Mouse (Mus musculus) urinary bladder, postnatal 36 days (tissue): ENCODE data around the gene Lamc3.

ENCODE experiments used
- DNase-seq, 2 experiments: peaks; one replicate each; pipeline ENCODE4 v3.0.0; 2022; ENCODE audit warnings: low spot score in 2 of 2, mixed read lengths in 1 of 2

Gene Lamc3

DNA sequence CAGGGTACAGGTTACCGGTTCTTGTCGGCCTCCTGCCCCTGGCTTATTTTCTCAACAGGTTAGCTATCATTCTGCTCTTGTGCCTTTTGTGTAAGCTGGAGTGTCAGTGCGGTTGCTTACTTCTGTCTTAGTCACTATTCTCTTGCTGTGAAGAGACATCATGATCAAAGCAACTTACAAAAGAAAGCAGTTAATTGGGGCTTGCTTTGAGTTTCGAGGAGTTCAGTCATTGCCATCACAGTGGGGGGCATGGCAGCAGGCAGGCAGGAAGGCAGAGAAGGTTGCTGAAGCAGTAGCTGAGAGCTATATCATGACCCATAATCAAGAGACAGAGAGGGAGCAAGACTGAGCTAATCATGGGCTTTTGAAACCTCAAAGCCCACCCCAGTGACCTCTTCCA, 47.5 kb downstream of the Lamc3 start:
- no peak for DNase-seq

DNA sequence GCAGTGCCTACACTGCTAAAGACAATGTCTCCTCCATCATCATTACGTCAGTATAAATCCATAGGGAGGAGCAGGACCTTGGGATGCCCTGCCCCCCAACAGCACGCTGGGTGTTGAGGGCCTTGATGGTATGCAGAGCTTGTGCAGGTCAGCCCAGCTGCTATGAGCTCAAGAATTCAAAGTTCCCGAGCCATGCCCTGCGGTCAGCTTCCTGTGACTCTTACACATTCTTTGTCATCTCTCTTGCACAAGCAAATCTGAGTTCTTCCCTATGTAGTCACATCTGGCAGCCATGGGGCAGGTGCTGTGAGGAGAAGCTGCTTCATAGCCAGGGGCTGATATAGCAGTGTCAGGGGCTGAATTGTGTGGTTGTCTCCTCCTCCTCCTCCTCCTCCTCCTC, 48.0 kb downstream of the Lamc3 start:
- DNase-seq: no peak

DNA sequence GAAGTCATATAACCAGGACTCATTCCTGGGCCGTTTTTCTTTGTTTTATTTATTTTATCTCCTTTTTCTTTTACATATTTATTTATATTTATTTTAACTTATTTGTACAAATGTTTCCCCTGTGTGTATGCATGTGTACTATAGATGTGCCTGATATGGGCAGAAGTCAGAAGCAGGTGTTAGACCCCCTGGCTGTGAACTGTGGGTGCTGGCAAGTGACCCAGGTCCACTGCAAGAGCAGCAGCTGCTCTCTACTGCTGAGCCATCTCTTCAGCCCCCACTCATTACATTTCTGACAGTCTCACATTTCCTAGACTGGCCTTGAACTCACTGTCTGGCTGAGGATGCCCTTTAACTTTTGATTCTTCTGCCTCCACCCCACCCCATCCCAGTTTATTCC, 51.2 kb downstream of the Lamc3 start:
- DNase-seq: no peak

DNA sequence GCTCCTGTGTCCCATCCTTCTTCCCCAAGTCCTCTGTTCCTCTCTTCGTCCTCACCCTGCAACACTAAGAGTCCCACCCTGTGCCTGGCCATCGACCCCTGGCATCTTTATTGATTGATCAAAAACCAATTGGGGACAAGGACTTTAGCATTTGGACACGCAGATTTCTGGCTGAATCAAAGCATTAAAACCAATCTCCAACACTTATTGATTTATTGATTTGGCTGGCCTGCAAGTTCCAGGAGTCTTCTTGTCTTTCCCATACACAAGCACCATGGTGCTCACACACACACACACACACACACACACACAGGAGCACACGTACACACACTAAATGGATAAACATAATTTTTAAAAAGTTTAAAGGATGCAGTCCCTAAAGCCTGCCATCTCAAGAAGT, 55.9 kb downstream of the Lamc3 start:
- no peak for DNase-seq

DNA sequence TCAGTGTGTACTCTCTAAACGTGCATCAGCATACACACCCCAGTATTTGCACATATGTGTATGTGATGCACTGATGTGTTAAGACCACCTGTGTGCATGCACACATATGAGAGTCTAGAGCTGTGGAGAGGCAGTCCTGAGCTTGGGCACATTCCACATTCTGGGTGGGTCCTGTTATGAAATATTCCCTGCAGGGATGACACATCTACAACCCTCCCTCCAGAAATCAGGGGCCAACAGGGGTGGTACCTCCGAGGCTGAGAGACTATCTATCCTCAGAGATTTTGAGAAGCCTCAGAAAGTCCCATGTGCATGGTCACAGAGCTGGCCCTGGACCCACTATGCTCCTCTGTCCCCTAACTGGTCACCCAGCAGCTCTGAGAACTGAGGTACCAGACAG, 58.5 kb downstream of the Lamc3 start:
- DNase-seq: no peak

DNA sequence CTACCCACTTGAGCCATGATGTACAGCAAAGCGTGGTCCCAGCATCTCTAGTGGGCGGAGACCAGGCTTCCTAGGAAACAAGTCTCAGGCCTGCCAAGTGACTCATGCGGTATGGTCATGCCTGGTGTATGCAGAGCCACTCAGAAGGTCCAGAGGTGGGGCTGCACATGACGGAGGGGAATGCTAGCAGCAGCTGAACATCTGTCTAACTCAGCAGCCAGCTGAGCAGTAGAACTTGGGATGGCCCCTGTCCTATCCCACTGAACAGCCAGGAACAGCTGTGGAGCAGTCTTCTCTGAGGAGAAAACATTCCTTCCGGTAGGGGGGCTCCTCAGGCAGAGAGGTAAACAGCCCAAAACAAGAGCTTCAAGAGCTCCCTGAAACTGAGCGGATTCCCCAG, 61.3 kb downstream of the Lamc3 start:
- peak in 1 of 2 experiments; percentile 31 for DNase-seq

DNA sequence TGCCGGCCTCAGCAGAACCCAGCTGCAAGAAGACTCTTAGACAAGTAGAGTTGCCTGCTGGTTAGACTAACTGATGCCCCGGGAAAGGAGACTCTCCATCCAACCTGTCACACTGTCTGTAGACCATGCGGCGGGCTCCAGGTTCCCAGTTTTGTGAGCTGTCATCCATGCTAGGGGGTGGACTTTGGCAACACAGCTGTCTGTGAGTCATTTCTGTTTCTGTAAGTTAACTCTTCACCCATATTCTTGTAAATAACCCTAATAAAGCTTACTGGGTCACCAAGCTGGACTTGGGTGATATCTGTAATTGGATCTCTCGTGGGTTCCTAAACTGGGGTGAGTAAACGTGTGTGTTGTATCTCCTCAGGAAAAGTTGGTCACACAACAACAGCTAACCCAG, 61.7 kb downstream of the Lamc3 start:
- DNase-seq: no peak

DNA sequence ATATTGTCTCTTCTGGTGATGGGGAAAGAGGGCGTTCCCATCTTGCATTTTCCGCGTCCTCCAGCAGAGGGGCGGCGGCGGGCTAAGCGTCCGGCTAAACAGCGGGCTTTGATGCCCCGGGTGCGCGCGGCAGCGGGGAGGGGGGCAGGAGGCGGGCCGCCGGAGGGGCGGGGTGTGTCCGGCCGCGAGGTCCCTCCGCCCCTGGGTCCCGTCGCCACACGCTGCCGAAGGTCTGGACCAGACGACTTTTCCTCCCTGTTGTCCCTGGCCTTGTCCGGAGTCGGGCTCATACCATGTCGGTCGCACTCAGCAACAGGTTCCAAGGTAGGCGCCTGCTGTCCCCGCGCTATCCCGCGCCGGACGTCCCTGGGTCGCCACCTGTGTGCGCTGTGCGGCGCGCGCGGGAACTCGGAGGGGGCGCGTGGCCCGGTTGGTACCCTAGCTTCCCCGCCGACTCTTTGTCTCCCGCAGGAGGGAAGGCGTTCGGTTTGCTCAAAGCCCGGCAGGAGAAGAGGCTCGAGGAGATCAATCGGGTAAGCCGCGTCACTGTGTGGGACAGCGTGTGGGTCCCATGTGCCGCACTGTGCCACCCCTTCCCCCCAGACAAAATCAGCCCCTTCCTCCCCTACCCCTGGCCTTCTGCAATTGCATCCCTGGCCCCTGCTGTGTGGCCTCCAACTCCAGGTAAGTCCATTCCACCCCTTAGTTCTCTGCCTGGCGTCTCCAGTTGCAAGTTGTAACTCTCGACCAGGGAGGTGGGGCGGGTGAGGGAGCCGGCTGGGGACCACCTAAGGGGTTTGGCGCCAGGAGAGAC, 63.2 kb downstream of the Lamc3 start, which contains the start of gene Aif1l:
Aif1l (plus strand) TSS at position 82 of the 814 bp plus-strand sequence.
- peak; percentile 46 to 57 for DNase-seq

DNA sequence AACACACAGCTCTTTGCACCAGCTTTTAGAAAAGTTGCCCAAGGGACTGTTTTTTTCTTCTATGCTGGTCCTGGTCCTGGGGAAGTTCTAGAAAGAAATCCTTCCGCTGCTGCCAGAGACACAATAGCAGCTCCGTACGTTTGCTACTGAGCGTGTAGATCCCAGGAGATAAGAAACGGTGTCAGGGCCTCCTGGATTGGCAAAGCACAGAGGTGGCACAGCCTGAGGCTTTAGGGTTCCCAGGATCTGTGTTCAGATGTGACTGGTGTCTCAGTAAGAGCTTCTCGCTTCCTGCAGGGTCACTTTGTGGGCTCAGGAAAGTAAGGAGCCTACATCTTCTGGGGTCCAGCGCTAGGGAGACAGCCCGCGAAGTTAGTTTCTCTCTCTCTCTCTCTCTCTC, 63.9 kb downstream of the Lamc3 start:
- DNase-seq: no peak

DNA sequence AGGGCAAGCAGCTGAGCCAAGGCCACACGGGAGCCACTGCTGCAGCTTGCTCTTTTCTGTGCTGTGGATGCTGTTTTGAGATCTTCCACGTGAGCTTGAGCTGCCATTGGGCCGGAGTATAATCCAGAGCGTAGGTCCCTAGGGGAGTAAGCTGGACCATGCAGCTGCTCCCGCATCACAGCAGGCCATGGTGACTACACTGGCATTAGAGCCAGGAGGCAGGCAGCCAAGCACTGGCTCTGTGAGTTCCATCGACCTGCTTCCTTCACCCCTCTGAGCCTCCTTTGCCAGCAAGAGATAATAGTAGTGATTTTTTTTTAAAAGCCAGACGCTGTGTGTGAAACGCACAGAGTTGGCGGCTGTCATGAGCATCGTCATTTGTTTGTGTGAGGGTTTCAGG, 65.1 kb downstream of the Lamc3 start:
- no peak for DNase-seq

DNA sequence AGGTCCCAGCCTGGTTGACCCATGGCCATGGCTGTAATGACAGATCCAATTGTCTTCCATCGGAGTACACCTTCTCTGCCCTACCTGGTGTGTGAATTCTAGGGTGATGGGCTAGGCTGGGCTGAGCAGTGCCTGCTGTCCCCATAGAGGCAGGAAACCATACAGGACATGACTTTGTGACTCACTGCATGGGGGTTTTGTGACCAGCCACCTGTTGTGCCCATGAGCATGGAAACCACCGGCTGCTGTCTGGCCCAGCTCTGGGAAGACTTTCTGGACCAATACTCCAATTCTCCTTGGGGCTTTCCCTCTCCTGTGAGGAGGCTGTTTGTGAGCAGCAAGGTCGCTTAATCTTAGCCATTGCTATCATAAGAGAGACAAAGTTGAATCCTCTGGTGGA, 65.6 kb downstream of the Lamc3 start:
- no peak for DNase-seq

DNA sequence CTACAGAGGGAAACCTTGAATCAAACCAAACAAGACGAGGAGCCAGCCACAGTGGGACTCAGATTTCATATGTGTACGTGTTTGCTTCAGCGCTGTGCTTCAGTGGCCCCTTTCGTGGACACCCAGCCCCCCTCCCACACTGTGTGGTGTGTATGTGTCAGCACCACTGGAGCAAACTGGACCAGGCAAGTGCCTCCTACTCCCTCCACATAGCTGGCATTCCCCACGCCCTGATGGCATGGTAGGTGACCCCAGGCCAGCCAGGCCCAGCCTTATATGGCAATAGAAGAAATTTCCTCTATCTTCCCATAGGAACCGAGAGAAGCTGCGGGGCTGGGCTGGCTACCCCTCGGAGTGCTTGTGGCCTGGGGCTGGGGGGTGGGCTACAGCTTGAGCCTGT, 66.6 kb downstream of the Lamc3 start:
- no peak for DNase-seq

DNA sequence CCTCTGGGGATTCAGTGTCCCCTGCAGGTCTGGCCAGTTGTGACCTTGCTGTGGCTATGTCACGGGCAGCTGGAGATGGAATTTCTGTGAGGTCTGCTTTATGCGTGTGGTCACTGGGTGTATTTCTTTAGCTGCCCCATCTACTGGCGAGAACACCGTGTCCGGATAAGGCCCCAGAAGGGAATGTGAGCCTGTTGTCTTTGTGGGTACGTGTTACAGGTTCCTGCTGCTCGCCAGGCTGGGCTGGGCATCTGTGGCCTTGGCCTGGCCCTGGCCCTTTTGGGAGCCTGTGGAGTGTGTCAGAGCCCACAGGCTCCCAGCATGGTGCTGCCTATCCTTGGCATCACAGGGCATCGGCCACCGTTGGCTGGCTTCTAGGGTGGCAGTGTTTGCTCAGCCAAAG, 67.7 kb downstream of the Lamc3 start:
- DNase-seq: no peak

DNA sequence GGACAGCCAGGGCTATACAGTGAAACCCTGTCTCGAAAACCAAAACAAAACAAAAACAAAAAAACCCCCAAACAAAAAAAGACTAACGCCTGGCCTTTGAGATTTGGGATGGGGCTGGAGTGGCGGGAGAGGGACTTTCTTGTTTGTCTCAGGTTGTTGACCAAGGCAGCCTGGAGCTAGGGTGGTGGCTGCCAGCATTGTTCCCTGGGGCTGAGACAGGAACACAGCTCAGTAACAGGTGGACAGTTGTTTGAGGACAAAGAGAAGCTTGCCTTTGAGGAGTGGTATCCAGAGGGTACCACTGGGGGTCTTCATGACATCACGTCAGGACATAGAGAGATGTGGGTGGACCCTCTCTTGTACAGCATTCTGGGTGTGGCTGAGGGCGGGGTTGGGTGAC, 68.6 kb downstream of the Lamc3 start:
- no peak for DNase-seq

DNA sequence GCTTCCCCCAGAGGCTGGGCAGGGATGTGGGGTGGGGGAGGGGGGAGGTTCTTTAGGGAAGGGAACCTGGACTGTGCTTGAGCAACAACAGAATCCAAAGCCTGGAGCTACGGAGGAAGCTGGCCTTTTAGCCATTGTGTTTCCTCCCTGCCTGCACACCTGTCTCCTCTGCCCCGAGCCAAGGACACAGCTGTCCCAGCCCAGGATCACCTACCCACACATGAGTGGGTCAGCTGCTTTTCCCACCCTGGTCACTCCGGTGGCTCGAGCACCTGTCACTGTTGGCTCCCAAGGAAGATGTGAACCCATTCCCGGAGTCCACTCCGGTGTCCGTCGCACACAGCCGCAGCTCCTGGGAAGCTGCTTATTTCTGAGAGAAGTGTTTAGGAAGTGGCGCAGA, 70.1 kb downstream of the Lamc3 start:
- DNase-seq: no peak

DNA sequence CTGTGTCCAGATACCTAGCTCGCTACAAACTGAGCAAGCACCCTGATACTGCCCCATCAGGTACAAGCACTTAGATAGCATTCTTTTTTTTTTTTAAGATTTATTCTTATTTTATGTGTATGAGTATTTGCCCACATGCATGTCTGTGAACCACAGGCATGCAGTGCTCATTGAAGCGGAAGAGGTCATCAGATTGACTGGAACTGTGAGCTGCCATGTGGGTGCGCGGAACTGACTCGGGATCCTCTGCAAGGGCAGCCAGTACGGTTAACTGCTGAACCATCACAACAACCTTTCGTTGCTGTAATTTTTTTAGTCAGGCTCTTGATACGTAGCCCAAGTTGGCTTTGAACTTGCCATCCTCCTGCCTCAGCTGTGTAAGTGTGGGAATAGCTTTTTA, 73.9 kb downstream of the Lamc3 start:
- DNase-seq: no peak

DNA sequence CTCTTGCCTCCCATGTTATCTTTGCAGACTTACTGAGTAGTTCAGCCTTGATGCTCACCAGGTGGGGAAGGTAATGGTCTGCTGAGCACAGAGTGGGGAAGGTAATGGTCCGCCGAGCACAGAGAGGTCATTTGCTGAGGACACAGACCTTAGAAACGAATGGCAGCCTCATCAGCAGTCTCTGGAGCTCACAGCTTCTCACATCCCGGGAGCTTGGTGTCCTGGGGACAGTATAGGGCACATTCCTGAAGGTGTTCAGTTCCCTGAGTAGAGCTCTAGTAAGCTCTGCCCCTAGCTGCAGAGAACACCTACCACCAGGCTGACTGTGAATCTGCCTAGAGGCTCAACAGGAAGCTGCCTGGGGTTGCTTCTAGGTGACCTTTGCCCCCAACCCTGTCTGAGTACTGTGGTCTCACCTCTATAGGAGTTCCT, 74.7 kb downstream of the Lamc3 start:
- DNase-seq: no peak

DNA sequence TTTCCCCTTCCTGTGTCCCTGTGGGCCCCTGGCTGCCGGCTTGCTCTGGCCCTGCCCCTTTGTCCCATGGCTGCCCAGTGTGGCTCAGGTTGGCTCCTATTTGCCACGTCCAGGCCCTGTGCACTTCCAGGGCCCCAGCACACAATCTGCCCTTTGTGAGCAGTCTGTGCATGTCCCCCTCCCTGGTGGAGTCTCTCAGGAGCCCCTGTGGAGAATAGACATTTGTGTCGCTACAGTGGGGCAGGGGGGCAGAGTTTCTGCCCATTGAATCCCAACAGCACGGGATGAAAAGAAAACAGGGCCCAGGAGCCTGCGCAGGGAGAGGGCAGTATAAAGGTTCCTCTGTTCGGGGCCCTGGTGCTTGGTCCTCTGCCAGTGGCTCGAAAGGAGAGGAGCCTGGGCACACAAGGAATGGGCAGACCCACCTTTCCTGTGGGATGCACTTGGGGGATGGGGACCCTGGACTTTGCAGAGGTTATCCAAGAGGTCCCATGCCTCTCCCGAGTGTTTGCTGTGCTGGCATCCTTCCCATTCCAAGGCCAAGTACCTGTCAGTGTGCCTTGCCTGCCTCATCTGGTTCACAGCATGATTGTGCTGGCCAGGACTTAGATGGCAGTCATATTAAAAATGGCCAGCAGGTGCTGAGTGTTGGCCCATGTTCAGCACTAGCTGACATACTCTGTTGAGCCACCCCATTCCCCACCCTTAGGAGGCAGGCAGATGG, 75.6 kb downstream of the Lamc3 start:
- DNase-seq: no peak

DNA sequence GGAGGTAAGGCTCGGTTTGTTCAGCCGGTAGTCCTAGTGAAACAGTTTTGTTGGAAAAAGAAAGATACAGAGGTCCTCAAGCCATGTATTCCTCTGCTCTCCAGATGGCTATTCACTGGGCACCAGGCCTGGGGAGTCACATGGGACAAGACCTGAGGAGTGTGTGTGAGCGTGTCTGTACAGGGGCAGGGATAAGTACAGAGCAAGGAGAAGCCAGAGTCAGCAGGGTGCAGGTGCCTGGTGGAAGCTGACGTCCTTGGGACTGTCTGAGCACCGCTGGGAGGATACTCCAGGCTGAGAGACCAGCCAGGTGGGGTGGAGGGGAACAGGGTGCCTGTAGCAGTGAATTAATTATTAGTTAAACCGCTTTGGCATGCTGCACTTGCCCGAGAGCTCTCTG, 76.4 kb downstream of the Lamc3 start:
- DNase-seq: no peak

DNA sequence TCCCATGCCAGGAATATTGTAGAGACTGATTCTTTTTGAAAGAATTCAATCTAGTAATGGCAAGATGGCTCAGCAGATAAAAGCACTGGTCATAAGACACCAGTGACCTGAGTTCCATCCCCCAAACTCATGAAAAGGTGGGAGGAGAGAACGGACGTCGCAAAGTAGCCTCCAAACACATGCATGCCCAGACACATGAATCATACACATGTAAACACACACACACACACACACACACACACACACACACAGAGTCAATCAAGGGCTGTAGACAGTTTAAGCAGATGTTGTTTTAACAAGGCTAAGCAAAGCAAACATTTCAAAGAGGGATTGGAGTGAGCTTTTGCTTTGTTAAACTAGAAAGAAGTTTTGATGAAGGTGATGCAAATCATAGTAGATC, 77.1 kb downstream of the Lamc3 start:
- peak; percentile 44 to 53 for DNase-seq

DNA sequence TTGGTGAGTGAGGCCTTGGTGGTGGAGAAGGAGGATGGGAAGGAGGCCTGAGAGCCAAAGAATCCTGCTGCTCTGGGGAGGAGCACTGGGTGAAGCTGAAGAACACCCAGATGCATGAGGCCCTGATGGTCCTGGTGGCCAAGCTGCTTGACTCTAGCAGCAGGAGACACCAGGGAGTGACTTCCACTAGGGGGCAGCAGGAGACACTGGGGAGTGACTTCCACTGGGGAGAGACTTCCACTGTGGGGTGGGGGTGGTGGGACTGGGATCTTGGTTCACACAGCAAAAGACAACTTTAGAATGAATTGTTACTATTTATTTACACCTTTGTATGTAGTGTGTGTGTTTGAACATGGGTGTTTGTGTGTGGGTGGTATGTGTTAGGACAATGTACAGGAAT, 78.0 kb downstream of the Lamc3 start:
- DNase-seq: no peak

DNA sequence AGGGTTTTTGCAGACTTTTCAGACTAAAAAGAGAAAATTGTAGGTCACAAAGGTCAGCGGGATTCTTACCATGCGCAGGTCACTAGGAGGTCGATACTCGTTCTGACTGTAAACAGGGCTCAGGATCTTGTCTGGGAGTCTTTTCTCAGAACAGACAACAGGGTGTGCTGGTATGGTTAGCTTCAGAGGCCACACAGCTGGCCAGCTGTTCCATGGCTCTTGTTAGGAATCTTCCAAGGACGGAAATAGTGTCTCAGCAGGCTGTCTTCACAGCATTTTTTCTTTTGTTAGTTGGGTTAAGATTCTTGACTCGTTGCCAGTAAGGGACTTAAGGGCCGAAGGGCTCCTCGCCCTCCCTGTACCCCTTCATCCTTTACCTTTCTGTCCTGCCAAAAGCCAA, 79.7 kb downstream of the Lamc3 start:
- no peak for DNase-seq

DNA sequence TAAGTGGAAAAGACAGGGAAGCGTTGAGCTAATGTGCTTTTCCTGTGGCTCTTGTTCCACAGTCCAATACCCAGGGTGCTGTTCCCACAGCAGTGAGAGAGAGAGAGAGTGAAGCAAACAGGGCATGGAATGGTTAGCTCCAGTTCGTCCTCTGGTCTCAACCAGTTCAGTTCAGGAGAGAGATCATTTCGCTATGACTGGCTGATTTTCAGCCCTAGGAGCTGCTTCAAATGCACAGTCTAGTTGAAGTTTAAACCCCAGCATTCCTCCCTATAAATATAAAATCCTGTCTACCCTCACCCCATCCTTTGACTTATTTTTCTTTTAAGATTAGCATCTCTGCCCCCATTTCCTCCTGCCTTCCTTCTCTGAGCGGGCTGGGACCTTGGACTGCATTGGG, 85.5 kb downstream of the Lamc3 start:
- no peak for DNase-seq
